Mouse (Mus musculus) embryonic stem cell, embryonic (primary cell): ENCODE results near the gene Tbx10.

Experiments
- CTCF ChIA-PET, 4 experiments: fragments of 300-600 bp in 2 of 4; fragments of 350-600 bp in 2 of 4; sonication (Branson Sonifier 250); formaldehyde crosslinking; loops; one replicate each; lab custom pipeline; 2022; ENCODE audit warnings: inconsistent platforms in 2 of 4; lab: Charles Lee
- POLR2A ChIA-PET, 4 experiments: fragments of 300-600 bp in 2 of 4; fragments of 350-600 bp in 2 of 4; sonication (Branson Sonifier 250); formaldehyde crosslinking; loops; one replicate each; lab custom pipeline; 2022; ENCODE audit warnings: antibody characterized with exemption in 4 of 4, inconsistent platforms in 1 of 4; lab: Charles Lee

The Tbx10 gene

GRCm38 (mm10) chr19:3960211-3960610 is 32.3 kb upstream of the Tbx10 start:
- CTCF ChIA-PET, result interaction anchor here (0.6 to 5.6 kb wide), 38 partner anchors 8 to 819 kb away, joined by 3 to 31 read pairs (median 4); partner anchors contain the start of genes Ndufv1 (in 3 of the 4), Gm49405 (in 2 of the 4), Nudt8 (in 2 of the 4) and Aldh3b2 (in 1 of the 4)
- POLR2A ChIA-PET, result interaction anchor here in 3 of 4 experiments (0.5 to 2.6 kb wide), 18 partner anchors 11 to 384 kb away, joined by 3 to 10 read pairs (median 4); partner anchors contain the start of genes Acy3 (in 2 of the 3), Cdk2ap2 (in 1 of the 3), Doc2g (in 1 of the 3) and Gm49405 (in 1 of the 3)

- POLR2A ChIA-PET, result interaction anchor here in 1 of 4 experiments (2.6 kb wide), 1 partner anchor 85 kb away, joined by 10 read pairs; the partner anchor contains the start of gene Gstp2
- CTCF ChIA-PET, result interaction anchor here in 3 of 4 experiments (0.5 to 5.6 kb wide), 17 partner anchors 11 to 601 kb away, joined by 3 to 31 read pairs (median 6); partner anchors contain the start of genes Aldh3b2 (in 2 of the 3), Acy3 (in 1 of the 3) and Ndufv1 (in 1 of the 3)
These were observed 30.7 kb upstream of the Tbx10 start for GRCm38 (mm10) chr19:3961805-3962204.

- CTCF ChIA-PET, result interaction anchor here (0.5 to 5.6 kb wide), 30 partner anchors 10 to 602 kb away, joined by 3 to 31 read pairs (median 5); partner anchors contain the start of genes Aldh3b2 (in 2 of the 4), Gm49405 (in 1 of the 4), Ndufv1 (in 1 of the 4) and Nudt8 (in 1 of the 4)
- POLR2A ChIA-PET, result interaction anchor here in 2 of 4 experiments (0.7 to 2.0 kb wide), 3 partner anchors 41 to 145 kb away, joined by 3 to 5 read pairs (median 5); partner anchors contain the start of gene Ndufv1 (in 1 of the 2)
These were observed 30.1 kb upstream of the Tbx10 start for GRCm38 (mm10) chr19:3962469-3962868.

DNA sequence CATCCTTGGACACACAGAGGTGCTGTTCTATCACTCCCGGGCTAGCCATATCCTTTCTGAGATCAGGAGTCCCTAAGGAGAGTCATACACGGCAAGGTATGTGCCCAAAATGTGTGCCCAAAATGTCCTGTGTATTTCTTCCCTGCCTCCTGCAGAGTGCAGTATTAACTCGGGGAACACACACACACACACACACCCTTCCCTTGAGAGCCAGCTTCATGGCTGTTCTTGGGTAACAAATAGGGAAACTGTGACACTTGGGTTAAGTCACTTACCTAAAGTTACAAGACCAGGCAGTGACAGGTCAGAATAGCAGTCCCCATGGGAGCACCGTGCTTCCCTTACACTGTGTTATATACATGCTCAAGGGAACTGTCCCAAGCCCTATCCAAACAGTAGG is 28.5 kb upstream of the Tbx10 start:
- CTCF ChIA-PET, result interaction anchor here in 3 of 4 experiments (0.5 to 5.6 kb wide), 10 partner anchors 12 to 374 kb away, joined by 3 to 31 read pairs (median 6); partner anchors contain the start of gene Ndufv1 (in 1 of the 3)
- POLR2A ChIA-PET, result interaction anchor here in 1 of 4 experiments (2.0 kb wide), 1 partner anchor 147 kb away, joined by 5 read pairs; no protein-coding TSS in a partner anchor

- CTCF ChIA-PET, result interaction anchor here (0.6 to 1.8 kb wide), 17 partner anchors 10 to 316 kb away, joined by 3 to 7 read pairs (median 4); partner anchors contain the start of genes Ndufs8 (in 1 of the 4) and Ndufv1 (in 1 of the 4)
- POLR2A ChIA-PET, result interaction anchor here (0.5 to 1.5 kb wide), 11 partner anchors 10 to 623 kb away, joined by 3 to 6 read pairs (median 4); partner anchors contain the start of gene Acy3 (in 1 of the 4)
These were observed 26.0 kb upstream of the Tbx10 start for GRCm38 (mm10) chr19:3966330-3967075.

GRCm38 (mm10) chr19:3967258-3967657 is 25.3 kb upstream of the Tbx10 start:
- ChIA-PET POLR2A (interaction anchor here (0.5 to 1.5 kb wide), 11 partner anchors 9 to 622 kb away, joined by 3 to 6 read pairs (median 4); partner anchors contain the start of gene Acy3 (in 1 of the 4)), CTCF (interaction anchor here (0.6 to 1.8 kb wide), 14 partner anchors 9 to 529 kb away, joined by 3 to 7 read pairs (median 4); partner anchors contain the start of genes Ndufs8 (in 1 of the 4) and Ndufv1 (in 1 of the 4))

DNA sequence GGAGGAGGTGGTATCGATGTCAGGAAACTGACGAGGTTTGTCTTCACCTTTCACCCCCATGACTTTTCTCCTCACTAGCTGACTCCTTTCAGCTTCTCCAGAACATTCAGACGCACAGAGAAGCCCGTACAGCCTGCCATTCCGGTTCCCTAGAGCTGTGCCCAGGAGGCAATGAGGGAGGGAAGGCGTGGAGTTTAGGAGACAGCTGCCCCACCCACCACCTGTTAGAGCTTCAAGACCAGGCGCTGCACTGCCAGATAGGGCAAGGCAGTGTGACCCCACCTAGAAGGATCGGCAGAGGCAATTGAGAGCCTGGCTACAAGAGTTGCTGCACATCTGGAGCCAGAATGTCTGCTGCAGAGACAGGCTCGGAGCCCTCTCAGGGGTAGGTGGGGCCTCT is 20.3 kb upstream of the Tbx10 start, which contains the start of gene Aldh3b2:
TSS of gene Aldh3b2 (plus strand) at position 100 of the 400 bp plus-strand sequence.
- CTCF ChIA-PET, result interaction anchor here in 3 of 4 experiments (0.6 to 5.2 kb wide), 13 partner anchors 8 to 581 kb away, joined by 3 to 27 read pairs (median 5); partner anchors contain the start of genes Gm49405 (in 1 of the 3), Gstp2 (in 1 of the 3), Ndufv1 (in 1 of the 3) and Nudt8 (in 1 of the 3)
- POLR2A ChIA-PET, result interaction anchor here in 3 of 4 experiments (0.7 to 2.8 kb wide), 13 partner anchors 9 to 161 kb away, joined by 3 to 12 read pairs (median 4); partner anchors contain the start of genes Ndufv1 (in 2 of the 3), Acy3 (in 1 of the 3), Doc2g (in 1 of the 3) and Gm49405 (in 1 of the 3)

DNA sequence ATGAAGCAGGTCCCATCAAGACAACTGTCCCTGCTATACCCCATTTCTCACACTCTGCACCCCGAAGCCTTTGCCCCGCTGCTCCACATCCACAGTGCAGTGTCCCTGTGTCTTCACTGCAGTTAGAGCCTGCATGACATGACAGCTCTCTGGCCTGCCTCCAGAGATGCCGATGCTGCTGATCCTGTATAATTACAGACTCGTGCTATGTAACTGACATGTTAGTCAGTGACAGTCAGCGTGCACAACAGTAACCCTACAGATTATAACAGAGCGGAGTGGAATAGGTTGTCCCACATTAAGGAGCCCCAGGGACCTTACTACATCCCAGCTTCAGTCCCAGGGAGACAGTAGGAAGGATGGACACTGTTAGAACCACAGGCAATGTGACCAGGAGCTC is 17.9 kb upstream of the Tbx10 start:
- ChIA-PET POLR2A (interaction anchor here in 1 of 4 experiments (1.3 to 1.4 kb wide), 2 partner anchors 11 to 79 kb away, joined by 3 to 4 read pairs; no protein-coding TSS in a partner anchor), CTCF (interaction anchor here in 3 of 4 experiments (0.7 to 1.6 kb wide), 3 partner anchors 28 to 62 kb away, joined by 3 to 9 read pairs (median 4); partner anchors contain the start of genes Ndufs8 (in 1 of the 3) and Ndufv1 (in 1 of the 3))

GRCm38 (mm10) chr19:3975866-3976265 is 16.7 kb upstream of the Tbx10 start:
- CTCF ChIA-PET, result interaction anchor here in 3 of 4 experiments (0.7 to 1.5 kb wide), 6 partner anchors 13 to 257 kb away, joined by 3 to 7 read pairs (median 4); no protein-coding TSS in a partner anchor

DNA sequence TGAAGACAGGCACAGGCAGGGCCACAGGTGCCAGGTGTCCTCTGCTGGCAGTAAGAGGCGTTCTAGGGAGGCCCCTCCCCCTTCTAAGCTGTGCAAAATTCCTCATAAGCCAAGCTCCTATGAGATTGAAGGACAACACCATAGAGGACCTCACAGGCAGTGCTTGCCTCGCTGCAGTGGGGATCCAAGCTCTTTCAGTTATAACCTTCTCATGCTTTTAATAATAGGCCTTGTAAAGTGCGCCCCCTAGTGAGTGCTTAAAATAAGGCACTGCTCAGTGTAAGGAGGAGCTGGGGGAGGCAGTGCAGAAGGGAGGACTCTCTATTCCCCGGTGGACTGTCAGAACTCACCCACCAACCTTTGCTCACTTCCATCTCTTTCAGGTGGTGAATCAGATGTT is 12.2 kb upstream of the Tbx10 start:
- ChIA-PET CTCF (interaction anchor here (0.5 to 3.9 kb wide), 135 partner anchors 8 to 1908 kb away, joined by 3 to 42 read pairs (median 5); partner anchors contain the start of genes Tbx10 (in 4 of the 4), Aldh3b2 (in 3 of the 4), Gm49405 (in 3 of the 4) and Nudt8 (in 3 of the 4)), POLR2A (interaction anchor here (0.5 to 2.3 kb wide), 32 partner anchors 8 to 213 kb away, joined by 3 to 15 read pairs (median 3); partner anchors contain the start of genes Gm49405 (in 2 of the 4), Gstp2 (in 2 of the 4), Ndufs8 (in 2 of the 4) and Ndufv1 (in 2 of the 4))

More at GRCm38 (mm10) chr19:3975866-3976265, 16.7 kb upstream of the Tbx10 start:
- POLR2A ChIA-PET, result interaction anchor here in 2 of 4 experiments (0.6 to 1.7 kb wide), 2 partner anchors 9 to 10 kb away, joined by 4 to 6 read pairs; no protein-coding TSS in a partner anchor

DNA sequence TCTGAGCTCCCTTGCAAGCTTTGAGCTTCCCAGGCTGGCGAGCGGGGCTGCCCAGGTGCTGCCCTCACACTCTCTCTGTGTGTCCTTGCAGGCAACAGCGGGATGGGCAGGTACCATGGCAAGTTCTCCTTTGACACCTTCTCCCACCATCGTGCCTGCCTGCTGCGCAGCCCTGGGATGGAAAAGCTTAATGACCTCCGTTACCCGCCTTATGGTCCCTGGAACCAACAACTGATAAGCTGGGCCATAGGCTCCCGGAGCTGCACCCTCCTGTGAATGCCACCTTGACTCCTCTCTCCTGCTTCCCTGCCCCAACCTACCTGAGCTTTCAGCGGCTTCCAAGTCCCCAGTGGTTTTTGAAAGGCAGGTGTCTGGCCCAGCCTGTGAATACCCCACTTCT is 11.6 kb upstream of the Tbx10 start:
- ChIA-PET CTCF (interaction anchor here (0.5 to 3.9 kb wide), 129 partner anchors 8 to 1456 kb away, joined by 3 to 42 read pairs (median 5); partner anchors contain the start of genes Tbx10 (in 4 of the 4), Aldh3b2 (in 3 of the 4), Gm49405 (in 3 of the 4) and Nudt8 (in 3 of the 4)), POLR2A (interaction anchor here (0.6 to 2.3 kb wide), 29 partner anchors 9 to 214 kb away, joined by 3 to 15 read pairs (median 3); partner anchors contain the start of genes Gm49405 (in 3 of the 4), Nudt8 (in 3 of the 4), Gstp2 (in 2 of the 4) and Ndufv1 (in 2 of the 4))

GRCm38 (mm10) chr19:3983527-3984200 is 8.9 kb upstream of the Tbx10 start:
- ChIA-PET POLR2A (interaction anchor here in 3 of 4 experiments (0.6 to 6.9 kb wide), 11 partner anchors 11 to 202 kb away, joined by 3 to 95 read pairs (median 9); partner anchors contain the start of genes Gm49405 (in 2 of the 3), Nudt8 (in 2 of the 3), Gstp2 (in 1 of the 3) and Ndufs8 (in 1 of the 3)), CTCF (interaction anchor here in 3 of 4 experiments (0.9 to 3.9 kb wide), 8 partner anchors 16 to 245 kb away, joined by 3 to 31 read pairs (median 4); partner anchors contain the start of genes Gm49405 (in 2 of the 3), Nudt8 (in 2 of the 3), Aldh3b3 (in 1 of the 3) and Gstp2 (in 1 of the 3))

DNA sequence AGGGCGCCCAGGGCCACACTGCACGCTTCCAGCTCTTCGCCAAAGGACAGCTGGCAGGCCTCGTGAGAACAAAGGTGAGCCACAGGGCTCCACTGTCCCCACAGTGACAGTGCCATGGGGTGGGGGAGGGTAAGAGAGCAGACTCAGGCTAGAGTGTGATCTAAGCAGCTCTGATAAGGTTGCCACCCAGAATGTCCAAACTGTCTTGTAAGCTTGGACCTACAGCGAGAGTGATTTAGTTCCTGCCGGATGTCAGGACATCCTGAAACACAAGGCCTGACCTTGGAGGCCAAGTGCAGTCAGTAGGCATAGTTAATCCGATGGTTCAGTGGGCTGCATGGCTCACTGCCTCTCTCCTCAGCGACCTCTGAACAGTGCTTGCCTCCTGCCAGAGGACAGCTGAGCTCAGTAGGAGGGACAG is 7.3 kb upstream of the Tbx10 start:
- POLR2A ChIA-PET, result interaction anchor here in 3 of 4 experiments (0.5 to 6.9 kb wide), 35 partner anchors 10 to 662 kb away, joined by 3 to 95 read pairs (median 5); partner anchors contain the start of genes Gm49405 (in 3 of the 3), Ndufv1 (in 3 of the 3), Nudt8 (in 3 of the 3) and 1810055G02Rik (in 1 of the 3)
- CTCF ChIA-PET, result interaction anchor here in 3 of 4 experiments (0.6 to 2.9 kb wide), 12 partner anchors 14 to 266 kb away, joined by 3 to 29 read pairs (median 6); partner anchors contain the start of genes Gm49405 (in 1 of the 3), Gstp2 (in 1 of the 3), Ndufv1 (in 1 of the 3) and Nudt8 (in 1 of the 3)

GRCm38 (mm10) chr19:3986334-3986733 is 6.2 kb upstream of the Tbx10 start, which contains the start of gene Acy3:
Acy3 (plus strand) TSS chr19:3986570.
- ChIA-PET POLR2A (interaction anchor here (0.5 to 6.9 kb wide), 55 partner anchors 9 to 1037 kb away, joined by 3 to 95 read pairs (median 5); partner anchors contain the start of genes Gm49405 (in 3 of the 4), Ndufv1 (in 3 of the 4), Nudt8 (in 3 of the 4) and Gstp3 (in 2 of the 4)), CTCF (interaction anchor here (0.6 to 2.9 kb wide), 16 partner anchors 9 to 267 kb away, joined by 3 to 29 read pairs (median 4); partner anchors contain the start of genes Gm49405 (in 3 of the 4), Nudt8 (in 3 of the 4) and Ndufv1 (in 2 of the 4))
